Mouse (Mus musculus) adrenal gland, postnatal 0 days (tissue): ENCODE data around the gene Clmn. TPM values are rescaled to one million over a fixed set of nuclear protein-coding genes. Genes with fewer than 3 reads are reported as not detected.

Source experiments
- polyA plus RNA-seq: library from polyadenylated mRNA; unstranded; fragments of >200 nt; fragmentation: Nextera tagmentation; extraction: Ambion mirVana; gene quantifications from 2 replicates; pipeline ENCODE4 v1.2.1, GENCODE M21; 2015

The Clmn gene
- polyA plus RNA-seq = 2.4 and 2.7 TPM in 2 replicates

DNA sequence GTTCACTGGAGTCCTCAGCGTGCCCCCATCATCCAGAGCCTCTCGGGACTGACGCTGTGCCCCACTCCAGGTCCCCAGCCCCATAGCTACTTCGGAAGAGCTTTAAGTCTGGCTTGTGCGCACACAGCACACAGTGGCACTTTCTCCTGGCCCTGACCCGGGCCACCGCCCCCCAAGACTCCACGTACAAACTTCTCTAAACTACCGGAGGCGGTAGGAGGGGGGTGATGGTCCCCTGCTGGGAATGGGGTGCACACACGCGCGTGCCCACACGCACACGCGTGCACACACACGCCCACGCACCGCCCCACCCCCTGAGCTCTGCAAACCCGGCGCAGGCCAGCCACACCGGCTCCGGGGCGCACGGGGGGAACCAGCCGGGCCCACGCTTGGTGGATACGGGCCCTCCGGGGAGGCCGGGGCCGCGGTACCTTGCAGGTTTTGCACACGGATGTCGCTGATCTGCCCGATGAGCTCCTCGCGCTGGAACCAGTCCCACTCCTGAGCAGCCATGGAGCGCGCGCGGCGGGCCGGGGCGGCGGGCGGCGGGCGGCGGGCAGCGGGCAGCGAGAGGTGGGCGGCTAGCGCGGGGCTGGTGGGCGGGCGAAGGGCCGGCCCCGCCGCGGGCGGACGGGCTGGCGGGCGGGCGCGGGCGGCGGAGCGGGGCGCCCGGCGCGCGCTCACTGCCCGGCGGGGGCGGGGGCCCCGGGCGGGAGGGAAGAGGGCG, at the start of gene Clmn:
Clmn (minus strand) TSS at position 638 of the 727 bp plus-strand sequence.

DNA sequence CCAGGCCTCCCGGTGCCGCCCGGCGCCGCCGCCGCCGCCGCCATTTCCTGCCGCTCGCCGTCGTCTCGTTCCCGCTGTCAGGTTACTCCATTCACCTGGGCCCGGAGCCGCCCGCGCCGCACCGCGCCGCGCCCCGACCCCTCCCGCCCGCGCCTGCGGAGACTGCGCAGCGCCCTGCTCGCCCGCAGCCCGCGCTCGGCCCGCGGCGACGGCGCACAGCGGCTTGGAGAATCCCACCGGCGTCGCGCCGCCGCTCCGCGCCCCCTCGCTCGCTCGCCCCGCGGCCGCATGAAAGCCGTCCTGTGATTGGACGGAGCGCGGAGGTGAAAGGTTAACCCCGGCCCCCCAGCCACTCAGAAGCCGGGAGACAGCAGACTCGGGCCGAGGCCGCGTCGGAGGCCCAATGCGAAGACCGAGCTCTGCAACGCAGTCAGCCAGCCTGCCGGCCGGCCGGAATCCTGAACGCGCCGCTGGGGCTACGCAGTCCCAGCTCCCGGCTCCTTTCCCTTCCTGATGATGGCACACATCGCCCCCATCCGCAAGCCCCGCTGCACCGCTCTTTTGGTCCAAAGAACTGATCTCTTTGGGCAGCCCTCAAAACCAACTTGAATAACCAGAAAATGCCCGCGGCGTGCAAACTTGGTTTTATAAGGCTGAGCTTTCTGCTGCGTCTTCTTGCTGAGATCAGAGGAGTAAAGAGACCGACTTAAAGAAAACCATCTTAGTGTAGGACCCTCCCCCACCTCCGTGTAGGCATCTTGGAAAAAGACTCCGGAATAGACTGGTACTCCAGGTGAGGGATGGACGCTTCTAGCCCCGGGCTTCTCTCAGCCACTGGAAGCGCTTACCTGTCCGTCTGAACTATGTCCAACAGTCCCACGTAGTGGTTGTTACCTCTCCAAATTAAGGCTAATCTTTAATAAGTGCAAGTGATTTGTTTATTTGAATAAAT, 112.8 kb downstream of the Clmn start, which contains the start of gene Dicer1:
Dicer1 (minus strand) TSS at position 139 of the 952 bp plus-strand sequence.

Other genes starting within 250 kb of the Clmn start
- gene Dicer1, start 113.1 kb downstream of the Clmn start, polyA plus RNA-seq = 11.6 and 15.8 TPM in 2 replicates
- gene Syne3, start 144.7 kb upstream of the Clmn start, polyA plus RNA-seq = 1.8 and 2.7 TPM in 2 replicates
- 225 and 338 TPM in 2 replicates for gene Glrx5, start 167.6 kb upstream of the Clmn start, polyA plus RNA-seq